Mouse (Mus musculus) testis, adult 2 months (tissue): ENCODE data around the gene Alg6.

Experiments
- CTCF ChIP-seq: fragments of 200-500 bp; IDR thresholded peaks from 2 replicates; pipeline ENCODE4 v1.5.1; 2012; ENCODE audit warnings: low read depth, mild to moderate bottlenecking, inconsistent platforms, low read length, moderate library complexity; ENCODE audit not compliant: control insufficient read depth, insufficient read depth, insufficient replicate concordance
- POLR2A ChIP-seq: fragments of 200-500 bp; IDR thresholded peaks from 2 replicates; pipeline ENCODE4 v1.6.1; 2012; ENCODE audit warnings: low read depth, mild to moderate bottlenecking, inconsistent platforms, low read length, moderate library complexity; ENCODE audit not compliant: control insufficient read depth

GRCm38 (mm10) chr4:99792365-99792764 is 76.9 kb downstream of the Alg6 start:
- TF ChIP-seq CTCF, result no peak
- no peak for TF ChIP-seq POLR2A
